Mouse (Mus musculus) thymus, adult 2 months (tissue): Measurements from ENCODE around the gene Plekha6.

Source experiments
- CTCF ChIP-seq: fragments of 200-500 bp; IDR thresholded peaks from 2 replicates; pipeline ENCODE4 v1.5.1; 2012; ENCODE audit warnings: mild to moderate bottlenecking, control low read depth, low read length, moderate library complexity, borderline replicate concordance; ENCODE audit not compliant: control insufficient read depth, poor library complexity, insufficient read depth; ENCODE audit errors: extremely low read depth
- POLR2A ChIP-seq: fragments of 200-500 bp; IDR thresholded peaks from 2 replicates; pipeline ENCODE4 v1.6.1; 2012; ENCODE audit warnings: mild to moderate bottlenecking, low read length, control low read depth, moderate library complexity; ENCODE audit not compliant: control insufficient read depth, poor library complexity, insufficient read depth; ENCODE audit errors: extremely low read depth

- no peak for TF ChIP-seq POLR2A
- no peak for TF ChIP-seq CTCF
Observed at GRCm38 (mm10) chr1:133251625-133252034, 87.6 kb downstream of the Plekha6 start.
